Mouse (Mus musculus): Measurements from ENCODE around the gene Rhou. TPM values are rescaled to one million over a fixed set of nuclear protein-coding genes. Genes with fewer than 3 reads are reported as not detected.
A peak's percentile ranks its signal among the peaks of the same experiment; 100 is the strongest.
"Not testable (repeated sequence)": the region's sequence is repeated elsewhere in the genome, so short reads cannot be mapped to it uniquely, and the experiment has no call there.

Rhou gene
- total RNA-seq (2015) (7.9 and 9.6 TPM in 2 replicates), total RNA-seq (2017) (4.9 and 5.3 TPM in 2 replicates)

DNA sequence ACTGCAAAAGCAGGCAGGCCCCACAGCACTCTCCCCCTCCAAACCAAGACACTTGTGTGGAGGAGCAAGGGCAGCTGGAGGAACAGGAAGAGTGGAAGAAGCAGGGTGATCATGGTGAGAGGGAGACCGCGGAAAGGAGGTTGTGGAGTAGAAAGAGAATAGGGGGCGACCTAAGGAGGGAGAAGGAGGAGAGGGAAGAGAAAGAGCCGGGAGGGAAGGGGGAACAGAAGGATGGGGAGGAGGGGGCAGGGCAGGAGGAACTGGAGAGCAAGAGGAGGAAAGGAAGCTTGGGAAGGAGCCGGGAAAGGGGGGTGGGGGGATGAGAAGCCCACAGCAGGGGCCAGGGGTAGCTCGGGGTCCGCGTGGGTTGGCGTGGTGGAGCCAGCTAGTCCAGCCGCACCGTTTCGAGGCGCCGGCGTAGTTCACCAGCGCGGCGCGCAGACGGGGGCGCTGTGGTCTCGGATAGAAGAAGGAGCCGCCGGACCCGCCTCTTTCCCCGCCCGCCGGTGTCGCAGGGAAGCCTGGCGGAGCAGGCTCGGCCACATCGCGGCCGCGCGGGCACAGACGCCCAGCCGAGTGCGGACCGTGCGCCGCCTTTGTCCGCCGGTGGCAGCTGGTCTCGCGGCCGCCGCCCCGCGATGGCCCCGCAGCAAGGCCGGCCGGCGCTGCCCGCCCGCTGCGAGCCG is at the start of gene Rhou:
Rhou (plus strand) TSS at position 622 of the 686 bp plus-strand sequence.
- peak; percentile 93 for ATAC-seq (replicated peaks; ENCODE audit: poor library complexity)

DNA sequence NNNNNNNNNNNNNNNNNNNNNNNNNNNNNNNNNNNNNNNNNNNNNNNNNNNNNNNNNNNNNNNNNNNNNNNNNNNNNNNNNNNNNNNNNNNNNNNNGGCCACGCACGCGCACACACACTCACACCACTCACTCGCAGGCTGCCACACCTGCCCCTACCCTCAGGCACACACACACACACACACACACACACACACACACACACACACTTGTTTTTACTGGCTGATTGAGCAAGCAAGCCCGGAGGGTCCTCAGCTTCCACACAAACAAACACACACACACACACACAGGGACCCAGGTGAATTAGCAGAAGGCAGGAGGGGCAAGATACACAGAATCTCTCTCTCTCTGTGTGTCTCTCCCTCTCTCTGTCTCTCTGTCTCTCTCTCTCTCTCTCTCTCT is 41.1 kb upstream of the Rhou start:
- not testable (repeated sequence) for ATAC-seq (replicated peaks; ENCODE audit: poor library complexity)

DNA sequence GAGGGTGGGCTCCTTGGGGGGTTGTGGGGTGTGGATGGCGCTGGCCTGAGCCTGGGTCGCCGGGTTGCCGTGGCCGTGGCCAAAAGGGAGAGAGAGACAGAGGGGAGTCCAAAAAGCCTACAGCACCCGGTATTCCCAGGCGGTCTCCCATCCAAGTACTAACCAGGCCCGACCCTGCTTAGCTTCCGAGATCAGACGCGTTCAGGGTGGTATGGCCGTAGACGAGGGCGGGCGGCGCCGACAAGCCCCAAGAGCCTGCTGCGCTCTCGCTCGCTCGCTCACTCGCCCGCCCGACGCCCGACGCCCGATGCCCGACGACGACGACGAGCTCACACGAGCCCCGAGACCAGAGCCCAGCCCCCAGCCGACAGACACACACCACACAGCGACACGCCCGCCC is 30.2 kb upstream of the Rhou start:
- peak; percentile 72 for ATAC-seq (replicated peaks; ENCODE audit: poor library complexity)

DNA sequence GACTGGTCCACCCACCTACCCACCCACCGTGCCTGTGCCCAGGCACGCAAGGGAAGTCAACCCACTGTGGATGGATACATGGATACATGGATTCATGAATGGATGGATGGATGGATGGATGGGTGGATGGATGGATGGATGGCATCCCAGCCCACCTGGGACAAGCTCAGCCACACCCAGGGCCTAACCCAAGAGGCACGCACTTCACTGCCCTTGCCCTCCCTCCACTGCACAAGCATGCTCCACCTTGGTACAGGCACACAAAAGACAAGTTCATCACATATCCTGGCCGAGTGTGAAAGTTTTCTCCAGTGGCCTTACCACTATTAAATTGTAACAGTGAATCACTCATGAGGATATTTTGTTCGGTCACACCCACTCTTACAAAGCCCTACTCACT is 29.5 kb upstream of the Rhou start:
- ATAC-seq (replicated peaks; ENCODE audit: poor library complexity), result no peak

DNA sequence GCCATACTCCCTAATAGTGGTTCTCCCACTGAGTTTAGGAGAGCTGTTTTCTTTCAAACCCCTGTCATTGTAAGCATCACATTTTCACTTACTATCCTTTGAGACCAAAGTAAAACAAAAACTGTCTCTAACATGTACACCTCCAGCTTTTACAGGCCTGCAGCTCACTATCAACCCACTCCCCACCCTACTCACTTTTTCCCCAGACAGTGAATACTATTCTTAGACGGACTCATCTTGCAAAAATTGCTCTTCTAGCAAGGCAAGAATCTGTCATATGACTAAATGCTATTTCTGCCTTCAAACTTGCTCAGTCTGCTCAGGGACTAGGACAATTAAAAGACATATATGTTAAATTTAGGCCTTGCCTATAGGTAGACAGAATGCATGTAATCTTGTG is 29.0 kb upstream of the Rhou start:
- ATAC-seq (replicated peaks; ENCODE audit: poor library complexity), result no peak

DNA sequence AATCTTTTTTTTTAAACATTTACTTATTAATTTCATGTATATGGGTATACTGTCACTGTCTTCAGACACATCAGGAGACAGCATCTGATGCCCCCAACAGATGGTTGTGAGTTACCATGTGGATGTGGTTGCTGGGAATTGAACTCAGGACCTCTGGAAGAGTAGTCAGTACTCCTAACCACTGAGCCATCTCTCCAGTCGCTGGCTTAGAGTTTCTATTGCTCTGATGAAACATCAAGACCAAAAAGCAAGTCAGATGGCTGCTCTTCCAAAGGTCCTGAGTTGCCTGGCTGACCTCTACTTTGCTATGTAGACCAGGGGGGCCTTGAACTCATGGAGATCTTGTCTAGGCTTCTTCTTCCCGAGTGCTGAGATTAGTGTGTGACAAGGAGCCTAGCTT is 28.0 kb upstream of the Rhou start:
- ATAC-seq (replicated peaks; ENCODE audit: poor library complexity), result no peak

DNA sequence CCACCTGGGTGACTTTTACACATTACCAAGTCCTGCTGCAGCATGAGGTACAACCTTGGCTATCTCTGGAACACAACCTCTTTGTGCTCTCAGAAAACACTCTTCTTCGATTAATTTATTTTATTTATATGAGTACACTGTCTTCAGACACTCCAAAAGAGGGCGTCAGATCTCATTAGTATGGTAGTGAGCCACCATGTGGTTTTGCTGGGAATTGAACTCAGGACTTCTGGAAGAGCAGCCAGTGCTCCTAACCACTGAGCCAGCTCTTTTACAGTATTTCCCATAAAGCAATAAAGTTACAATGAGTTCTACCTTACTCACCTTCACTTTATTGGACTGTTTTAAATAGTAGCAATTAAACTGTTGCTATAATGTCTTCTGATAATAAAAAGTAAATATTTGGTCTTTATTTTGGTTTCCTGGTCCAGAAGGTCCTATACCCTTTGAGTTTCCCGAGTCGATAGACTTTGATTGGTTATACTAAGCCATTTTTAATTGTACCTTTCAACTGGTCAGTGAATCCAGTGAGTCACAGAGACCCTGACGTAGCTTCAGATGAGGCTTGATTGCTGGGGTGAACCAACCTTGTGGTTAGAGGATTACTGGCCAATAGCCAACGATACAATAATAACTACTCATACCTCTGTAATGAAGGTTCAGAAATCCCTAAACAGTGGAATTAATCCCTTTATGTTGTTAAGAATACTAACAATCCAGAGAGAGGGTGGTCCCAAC is 26.1 kb upstream of the Rhou start:
- no peak for ATAC-seq (replicated peaks; ENCODE audit: poor library complexity)

DNA sequence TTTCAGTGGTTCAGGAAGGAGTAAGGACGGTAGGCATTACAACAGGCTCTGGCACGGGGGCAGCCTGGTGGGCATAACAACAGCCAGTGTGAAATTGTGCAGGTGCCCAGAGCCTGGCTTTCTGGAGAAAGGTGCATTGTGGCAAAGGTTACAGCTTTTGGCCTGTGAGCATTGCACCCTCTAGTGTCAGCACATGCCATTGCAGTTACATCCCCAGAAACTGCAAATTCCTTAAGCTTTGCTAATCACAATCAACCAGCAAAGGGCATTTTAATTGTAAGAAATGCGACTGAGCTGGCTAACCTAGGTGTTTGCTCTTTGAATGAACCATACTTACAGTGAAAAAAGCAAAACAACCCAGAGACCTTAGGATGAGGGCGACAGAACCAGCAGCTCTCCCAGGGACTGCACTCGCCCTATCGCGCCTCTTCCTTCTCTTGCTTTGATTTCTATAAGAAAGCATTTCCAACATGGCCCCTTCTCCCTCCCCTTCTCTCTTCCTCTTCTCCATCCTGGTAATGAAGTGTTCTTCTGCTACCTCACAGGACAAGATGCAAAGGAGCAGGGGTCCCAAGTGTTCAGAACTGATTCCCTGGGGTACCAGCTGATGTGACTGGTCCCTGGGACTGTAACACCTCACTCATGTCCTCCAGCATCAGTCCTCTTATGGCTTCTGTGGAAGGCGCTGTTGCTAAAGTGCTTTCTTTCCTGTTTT is 25.3 kb upstream of the Rhou start:
- peak; percentile 71 for ATAC-seq (replicated peaks; ENCODE audit: poor library complexity)

DNA sequence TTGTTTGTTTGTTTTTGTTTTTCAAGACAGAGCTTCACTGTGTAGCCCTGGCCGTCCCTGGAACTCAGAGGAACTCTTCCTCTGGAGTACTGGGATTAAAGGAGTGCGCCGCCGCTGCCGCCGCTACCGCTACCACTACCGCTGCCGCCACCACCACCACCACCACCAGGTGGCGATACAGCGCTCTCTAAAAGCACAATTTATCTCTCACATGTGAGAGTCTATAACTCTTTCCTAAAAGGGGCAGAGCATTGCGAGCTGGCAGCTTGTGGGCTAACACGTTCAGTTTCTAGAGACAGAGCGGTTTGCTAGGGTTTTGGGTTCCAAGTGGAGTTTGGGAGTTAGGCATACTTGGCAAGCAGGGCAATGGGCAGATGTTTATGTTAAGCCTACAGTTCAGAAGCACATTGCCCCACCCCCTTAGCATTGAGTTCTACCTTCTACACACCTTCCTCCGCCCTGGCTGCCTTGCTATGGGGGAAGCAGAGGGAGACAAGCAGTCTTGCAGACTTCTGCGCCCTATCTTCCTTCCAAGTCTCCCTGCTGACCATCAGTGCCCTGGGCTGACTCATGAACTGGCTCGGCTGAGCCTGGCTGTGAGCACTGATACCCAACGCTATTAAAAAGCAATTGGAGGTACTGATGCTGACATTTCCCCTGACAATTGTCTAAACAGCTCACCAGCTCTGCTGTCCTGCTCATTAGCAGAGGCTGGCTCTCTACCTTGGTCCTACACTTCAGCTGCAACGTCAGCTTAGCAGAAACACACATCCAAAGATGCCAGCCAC is 24.6 kb upstream of the Rhou start:
- ATAC-seq (replicated peaks; ENCODE audit: poor library complexity), result peak; percentile 89

DNA sequence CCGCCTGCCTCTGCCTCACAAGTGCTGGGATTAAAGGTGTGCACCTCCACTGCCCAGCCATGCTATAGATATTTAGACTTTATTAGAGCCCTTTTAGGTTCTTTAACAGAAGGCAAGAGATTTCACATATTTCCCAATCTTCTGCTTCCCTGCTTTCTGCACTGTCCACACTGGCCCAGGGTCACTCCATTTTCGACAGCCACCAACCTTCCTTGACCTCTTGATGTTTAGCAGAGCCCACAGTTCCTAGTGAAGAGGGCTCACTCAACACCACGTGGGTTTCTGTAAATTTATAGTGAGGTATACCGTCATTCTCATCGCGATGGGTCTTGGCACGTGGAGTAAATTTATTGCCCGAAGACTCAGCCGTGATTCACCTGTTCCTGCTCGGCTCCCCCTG is 23.7 kb upstream of the Rhou start:
- ATAC-seq (replicated peaks; ENCODE audit: poor library complexity), result no peak

DNA sequence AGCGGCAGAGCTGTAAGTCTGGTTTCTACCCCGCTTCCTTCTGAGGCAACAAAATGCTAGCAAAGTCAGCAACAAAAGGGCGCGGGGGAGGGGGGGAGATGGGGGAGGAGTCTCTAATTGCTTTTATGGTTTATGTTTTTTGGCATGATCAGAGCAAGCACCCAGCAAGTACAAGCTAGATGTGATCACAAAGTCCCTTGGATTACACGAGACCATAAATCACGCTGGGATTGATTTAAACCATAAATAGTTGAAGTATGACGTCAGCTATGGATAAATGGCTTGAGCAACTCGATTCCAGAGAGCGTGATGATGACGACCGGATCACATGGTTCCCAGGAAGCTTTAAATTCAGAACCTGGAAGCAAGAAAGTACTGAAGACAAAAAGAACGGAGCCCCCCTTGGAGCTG is 22.9 kb upstream of the Rhou start:
- ATAC-seq (replicated peaks; ENCODE audit: poor library complexity), result no peak

DNA sequence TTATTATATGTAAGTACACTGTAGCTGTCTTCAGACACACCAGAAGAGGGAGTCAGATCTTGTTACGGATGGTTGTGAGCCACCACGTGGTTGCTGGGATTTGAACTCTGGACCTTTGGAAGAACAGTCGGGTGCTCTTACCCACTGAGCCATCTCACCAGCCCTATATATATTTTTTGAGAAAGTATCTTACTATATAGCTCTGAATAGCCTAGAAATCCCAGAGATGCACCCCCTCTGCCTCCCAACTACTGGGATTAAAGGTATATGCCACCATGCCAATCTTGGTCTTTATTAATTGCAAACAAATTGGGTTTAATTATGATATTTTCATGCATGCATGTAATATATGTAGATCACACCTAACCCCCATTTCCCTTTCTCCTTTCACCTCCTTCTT is 22.0 kb upstream of the Rhou start:
- ATAC-seq (replicated peaks; ENCODE audit: poor library complexity), result not testable (repeated sequence)

DNA sequence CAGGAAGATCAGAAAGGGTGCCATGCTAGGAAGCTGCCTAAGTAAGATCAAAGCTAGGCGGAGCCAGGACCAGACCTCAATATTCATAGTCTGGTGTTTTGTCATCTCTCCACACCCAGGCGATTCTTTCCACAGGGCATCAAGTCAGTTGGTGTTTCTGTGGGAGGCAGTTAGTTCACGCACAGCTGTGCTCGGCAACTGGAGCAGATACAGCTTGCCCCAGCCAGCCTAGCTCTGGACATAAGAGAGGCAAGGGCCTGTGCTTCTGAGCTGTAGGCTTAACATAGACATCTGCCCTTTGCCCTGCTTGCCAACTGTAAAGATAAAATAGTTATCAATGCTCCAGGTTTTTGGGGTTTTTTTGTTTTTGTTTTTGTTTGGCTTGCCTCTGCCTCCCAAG is 21.5 kb upstream of the Rhou start:
- 0 out of 2 replicates have a peak, but pooled peaks have one; percentile 17 for ATAC-seq (replicated peaks; ENCODE audit: poor library complexity)

DNA sequence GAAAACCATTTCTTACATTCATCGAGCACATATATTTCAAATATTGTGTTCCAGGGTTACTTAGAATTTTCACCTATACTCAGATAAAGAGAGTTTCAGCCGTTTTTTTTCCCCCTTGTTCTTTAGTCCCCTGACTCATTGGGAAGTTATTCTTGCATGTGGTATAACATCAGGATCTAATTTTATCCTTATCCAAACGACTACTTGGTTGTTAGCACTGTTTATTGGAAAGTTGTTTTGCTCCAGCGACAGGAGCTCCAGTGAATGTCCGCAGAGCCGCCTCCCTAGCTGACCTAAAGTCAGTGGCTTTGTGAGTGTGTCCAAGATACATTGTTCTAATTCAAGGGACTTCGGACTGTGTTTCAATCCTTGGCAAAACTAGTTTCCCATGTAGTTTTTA is 19.9 kb upstream of the Rhou start:
- ATAC-seq (replicated peaks; ENCODE audit: poor library complexity), result no peak

DNA sequence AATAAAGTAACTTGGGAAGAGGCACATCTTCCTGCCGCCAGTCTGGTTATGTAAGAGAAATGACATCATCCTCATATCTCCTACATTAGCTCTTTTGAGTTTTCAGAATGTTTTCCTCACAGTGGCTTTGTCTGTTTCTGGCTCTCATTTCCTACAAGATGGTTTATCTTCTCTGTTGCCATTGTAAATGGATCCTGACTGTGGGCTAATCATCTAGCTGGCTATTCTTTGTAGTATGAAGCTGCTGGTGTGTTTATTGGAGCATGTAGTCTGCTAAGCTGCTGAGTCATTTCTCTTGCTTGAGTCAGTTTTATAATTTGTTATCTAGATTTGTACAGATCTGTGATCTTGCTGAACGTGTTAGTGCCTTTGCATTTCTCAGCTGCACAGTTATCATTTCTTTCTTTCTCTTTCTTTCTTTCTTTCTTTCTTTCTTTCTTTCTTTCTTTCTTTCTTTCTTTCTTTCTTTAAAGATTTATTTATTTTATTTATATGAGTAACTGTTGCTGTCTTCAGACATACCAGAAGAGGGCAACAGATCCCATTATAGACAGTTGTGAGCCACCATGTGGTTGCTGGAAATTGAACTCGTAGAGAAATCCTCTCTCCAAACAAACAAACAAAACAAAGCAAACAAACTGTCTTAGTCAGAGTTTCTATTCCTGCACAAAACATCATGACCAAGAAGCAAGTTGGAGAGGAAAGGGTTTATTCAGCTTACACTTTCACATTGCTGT is 19.2 kb upstream of the Rhou start:
- 0 out of 2 replicates have a peak, but pooled peaks have one; percentile 14 for ATAC-seq (replicated peaks; ENCODE audit: poor library complexity)

DNA sequence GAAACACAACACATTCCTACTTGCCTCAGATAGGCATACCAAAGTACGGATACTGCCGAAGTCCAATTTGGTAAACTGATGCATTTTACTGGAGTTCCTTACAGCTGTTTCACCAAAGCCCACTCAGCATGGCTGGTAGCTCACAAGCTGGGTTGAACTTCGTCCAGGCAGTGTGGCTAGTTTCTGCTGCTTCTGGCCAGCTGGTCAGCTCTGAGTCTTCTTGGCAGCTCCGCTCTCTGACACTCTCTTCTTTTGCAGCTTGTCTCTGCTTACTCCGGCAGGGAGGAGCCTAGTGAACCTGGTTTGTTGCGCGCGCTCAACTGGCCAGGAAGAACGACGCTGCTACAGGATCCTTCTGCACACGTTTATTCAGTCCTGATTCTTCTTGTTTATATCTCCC is 18.1 kb upstream of the Rhou start:
- ATAC-seq (replicated peaks; ENCODE audit: poor library complexity), result no peak

DNA sequence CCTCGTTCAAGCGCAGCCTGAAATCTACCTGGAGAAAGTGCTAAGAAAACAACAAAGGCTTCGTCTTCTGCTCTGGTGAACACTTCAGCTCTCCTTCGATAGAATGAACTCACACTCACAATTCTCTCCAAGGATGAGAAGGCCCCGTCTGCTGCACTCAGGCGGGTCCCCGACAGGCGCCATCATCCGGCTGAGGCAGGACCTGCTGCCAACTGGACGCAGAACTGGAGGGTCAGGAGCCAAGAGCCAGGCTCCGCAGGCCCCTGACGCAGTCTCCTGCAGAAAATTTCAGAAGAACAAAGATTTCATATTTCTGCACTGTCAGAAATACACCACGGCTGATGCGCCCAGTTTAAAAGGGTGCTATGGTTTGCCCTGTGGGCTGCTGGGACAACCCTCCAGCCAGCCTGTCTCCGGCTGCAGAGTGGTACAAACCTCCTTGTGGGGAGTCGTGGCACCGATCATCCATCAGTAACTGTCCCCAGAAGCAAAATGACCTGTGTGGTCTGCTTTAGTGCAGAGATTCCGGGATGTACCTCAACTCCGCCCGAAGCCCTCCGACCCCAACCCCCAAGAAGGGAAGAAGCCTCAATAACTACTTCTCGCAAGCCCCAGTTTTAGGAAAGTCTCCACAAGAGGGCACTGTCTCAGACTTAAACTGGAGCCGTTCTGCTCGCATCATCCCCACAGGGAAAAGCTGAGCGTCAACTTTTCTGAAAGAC is 10.2 kb upstream of the Rhou start:
- peak; percentile 76 for ATAC-seq (replicated peaks; ENCODE audit: poor library complexity)

DNA sequence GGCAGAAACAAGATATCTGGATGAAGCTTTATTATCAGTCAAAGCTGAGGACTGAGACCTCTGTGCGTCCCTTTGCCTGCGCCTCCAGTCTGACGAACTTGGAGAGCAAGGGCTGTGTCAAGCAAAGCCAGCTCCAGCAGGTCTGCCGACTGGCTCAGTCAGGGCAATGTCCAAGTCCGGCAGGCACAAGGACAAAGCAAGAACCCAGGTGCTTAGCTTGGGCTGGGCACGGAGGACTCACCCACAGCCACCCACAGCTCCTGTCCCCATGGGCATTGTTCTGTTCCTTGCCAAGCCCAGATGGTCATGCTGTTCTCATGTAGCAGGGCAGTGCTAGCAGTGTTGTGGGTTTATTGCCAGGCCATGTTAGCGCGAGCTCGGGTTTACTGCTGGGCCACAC is 8.5 kb upstream of the Rhou start:
- no peak for ATAC-seq (replicated peaks; ENCODE audit: poor library complexity)

DNA sequence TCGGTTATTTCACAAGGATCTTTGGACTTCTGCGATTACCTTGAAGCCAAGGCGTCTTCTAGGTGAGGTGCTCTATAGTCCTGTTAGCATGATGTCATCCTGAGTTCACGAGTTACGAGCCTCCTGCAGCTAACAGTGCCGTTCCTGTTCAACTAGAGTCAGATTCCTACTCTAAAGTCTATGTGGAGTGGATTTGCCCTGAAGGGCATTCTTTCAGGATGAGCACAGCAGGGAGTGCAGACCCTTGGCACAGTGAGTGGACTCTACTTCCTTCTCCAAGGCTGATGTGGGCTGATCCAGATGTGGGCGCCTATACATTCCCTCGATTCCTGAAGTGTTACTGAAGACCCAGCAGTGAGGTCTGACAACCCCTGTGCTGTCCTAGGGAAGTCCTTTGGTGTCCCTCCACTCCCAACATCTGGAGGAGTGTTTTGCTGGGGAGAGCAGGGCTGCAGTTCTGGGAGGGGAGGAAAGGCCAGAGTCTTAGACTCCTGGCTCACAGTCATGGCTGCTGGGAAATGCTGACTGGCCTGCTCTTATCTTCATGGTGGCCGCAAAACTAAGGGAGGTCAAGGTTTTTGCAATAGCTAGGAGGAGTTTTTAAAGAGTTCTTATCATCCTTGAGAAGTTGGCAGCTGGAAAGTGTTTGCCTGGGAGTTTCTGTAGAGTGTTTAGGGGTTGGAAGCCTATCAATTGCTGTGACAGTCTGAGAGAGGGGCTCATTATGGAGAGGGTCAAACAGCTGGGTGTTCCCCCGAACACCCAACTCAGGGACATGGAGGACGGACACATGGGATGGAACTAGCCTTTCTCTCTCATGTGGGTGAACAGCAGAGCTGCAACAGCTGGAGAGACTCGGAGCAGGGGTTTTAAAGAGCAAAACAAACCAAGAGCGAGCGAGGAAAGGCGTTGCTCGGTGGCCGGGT is 5.2 kb upstream of the Rhou start:
- no peak for ATAC-seq (replicated peaks; ENCODE audit: poor library complexity)

All from megakaryocyte progenitor cell, adult 5-6 weeks (primary cell).